Mouse (Mus musculus) liver, embryonic 14.5 days (tissue): Measurements from ENCODE around the gene Prkg1. TPM values are rescaled to one million over a fixed set of nuclear protein-coding genes. Genes with fewer than 3 reads are reported as not detected.

ENCODE experiments used
- ATAC-seq: fragments of 200-750 bp; cut with Nextera tagmentation; 2 replicates; pipeline ENCODE4 v1.8.0; 2017; ENCODE audit warnings: moderate number of reproducible peaks, mild to moderate bottlenecking, moderate library complexity; ENCODE audit not compliant: insufficient read depth
- DNase-seq, 3 experiments: peaks; one replicate each; pipeline ENCODE4 v3.0.0-alpha.2; 2012 to 2013; ENCODE audit warnings: low read depth in 3 of 3, low spot score in 3 of 3
- H3K27ac ChIP-seq: fragments of 300-500 bp; sonication (generic); 2 replicates; pipeline ENCODE4 v1.5.1; 2014; ENCODE audit warnings: moderate library complexity, mild to moderate bottlenecking, control low read depth, inconsistent platforms
- H3K27me3 ChIP-seq: fragments of 300-500 bp; sonication (generic); 2 replicates; pipeline ENCODE4 v1.6.1; 2014; ENCODE audit warnings: mild to moderate bottlenecking, low read length, moderate library complexity; ENCODE audit not compliant: control insufficient read depth, insufficient read depth
- H3K36me3 ChIP-seq: fragments of 300-500 bp; sonication (generic); replicated peaks from 2 replicates; pipeline ENCODE4 v1.6.1; 2014; ENCODE audit warnings: low read depth; ENCODE audit not compliant: control insufficient read depth, insufficient read depth
- H3K4me1 ChIP-seq, 2 experiments: fragments of 200-500 bp in 1 of 2; fragments of 300-500 bp in 1 of 2; sonication (generic) in 1 of 2; replicated peaks; 2 replicates each; pipeline ENCODE4 v1.6.1; 2012 to 2014; ENCODE audit warnings: antibody characterized with exemption in 1 of 2, inconsistent platforms in 1 of 2, low read length in 1 of 2; ENCODE audit not compliant: control insufficient read depth in 2 of 2, insufficient read depth in 2 of 2
- H3K4me2 ChIP-seq: fragments of 300-500 bp; sonication (generic); 2 replicates; pipeline ENCODE4 v1.6.1; 2014; ENCODE audit warnings: low read depth, mild to moderate bottlenecking, control low read depth, moderate library complexity
- H3K4me3 ChIP-seq, 2 experiments: fragments of 200-500 bp in 1 of 2; fragments of 300-500 bp in 1 of 2; sonication (generic) in 1 of 2; 2 replicates each; pipeline ENCODE4 v1.5.1; 2012 to 2014; ENCODE audit warnings: low read depth in 2 of 2, low read length in 2 of 2, mild to moderate bottlenecking in 2 of 2, control low read depth in 1 of 2, inconsistent platforms in 1 of 2, moderate library complexity in 1 of 2; ENCODE audit not compliant: insufficient read depth in 1 of 2
- H3K9ac ChIP-seq: fragments of 300-500 bp; sonication (generic); replicated peaks from 2 replicates; pipeline ENCODE4 v1.6.1; 2014; ENCODE audit warnings: mild to moderate bottlenecking, control low read depth, moderate library complexity
- H3K9me3 ChIP-seq: fragments of 300-500 bp; sonication (generic); 2 replicates; pipeline ENCODE4 v1.6.1; 2016; ENCODE audit warnings: low read length, mixed read lengths; ENCODE audit not compliant: control insufficient read depth
- CTCF ChIP-seq: IDR thresholded peaks from 2 replicates; pipeline ENCODE4 v1.5.1; 2016; ENCODE audit warnings: antibody characterized with exemption, low read depth, control low read depth
- EP300 ChIP-seq: IDR thresholded peaks from 2 replicates; pipeline ENCODE4 v1.6.1; 2016; ENCODE audit warnings: antibody characterized with exemption, low read depth
- WGBS: fragments of 180-500 bp; shearing (Covaris S2); extraction: QIAGEN DNeasy Blood & Tissue Kit; methylation state at CpG from one replicate; pipeline ENCODE4 v1.1.7; 2014; ENCODE audit not compliant: insufficient replicate concordance; 5-methylcytosine and 5-hydroxymethylcytosine counted together
- polyA plus RNA-seq, 2 experiments: library from polyadenylated mRNA; depleted of rRNA in 1 of 2; stranded (reverse) in 1 of 2; unstranded in 1 of 2; fragments of >200 nt; fragmentation: Nextera tagmentation in 1 of 2; extraction: Ambion mirVana in 1 of 2; gene quantifications; 2 replicates each; pipeline versions ENCODE4 v1.2.1 to v1.2.3; 2012 to 2014

Gene Prkg1
- polyA plus RNA-seq, 2 experiments = 0.47 to 0.50 TPM

GRCm38 (mm10) chr19:31767004-31767403 lies 2.2 kb upstream of the Prkg1 start:
- Histone ChIP-seq H3K4me2 (no peak overlapping the region), H3K9me3 (no peaks in the 10 kb centered on the region), H3K27ac (no peak overlapping the region), H3K27me3 (peaks cover 34% of the 10 kb centered on the region), H3K36me3 (no peaks in the 10 kb centered on the region), H3K9ac (no peak overlapping the region), H3K4me1 (peaks cover 0 to 8% of the 10 kb centered on the region in 2 experiments; a peak in 2 of 4 replicates), H3K4me3 (no peak overlapping the region)
- no peak for ATAC-seq
- DNase-seq = no peak
- TF ChIP-seq EP300 (no peak), CTCF (no peak)
- WGBS = 2% methylated on average over 3 of the region's 3 CpGs

GRCm38 (mm10) chr19:31765451-31765850 lies 618 bp upstream of the Prkg1 start:
- Histone ChIP-seq H3K27me3 (peaks cover 34% of the 10 kb centered on the region), H3K4me2 (no peak overlapping the region), H3K4me1 (peaks cover 0 to 8% of the 10 kb centered on the region in 2 experiments; a peak in 2 of 4 replicates), H3K36me3 (no peaks in the 10 kb centered on the region), H3K9ac (no peak overlapping the region), H3K9me3 (no peaks in the 10 kb centered on the region), H3K4me3 (no peak overlapping the region), H3K27ac (no peak overlapping the region)
- no peak for DNase-seq
- ATAC-seq = 0 out of 2 replicates have a peak, but pooled peaks have one; percentile 8
- no peak for TF ChIP-seq EP300
- 35% methylated on average over 4 of the region's 4 CpGs for WGBS

GRCm38 (mm10) chr19:31763951-31764800 lies 657 bp downstream of the Prkg1 start:
- no peaks in the 10 kb centered on the region for H3K9me3 ChIP-seq
- H3K4me1 ChIP-seq = peaks cover 0 to 8% of the 10 kb centered on the region in 2 experiments; a peak in 3 of 4 replicates
- peaks cover 34% of the 10 kb centered on the region for H3K27me3 ChIP-seq
- H3K27ac ChIP-seq = no peak overlapping the region
- DNase-seq = no peak
- peak overlapping the region; percentile 9 for H3K9ac ChIP-seq
- WGBS = under 1% methylated on average over 56 of the region's 56 CpGs
- H3K36me3 ChIP-seq = no peaks in the 10 kb centered on the region
- peak overlapping the region; percentile 83 for H3K4me2 ChIP-seq
- no peak for TF ChIP-seq EP300
- peak; percentile 19; the same call in 1 of the 2 replicates for TF ChIP-seq CTCF
- peak; percentile 36; the same call in 1 of the 2 replicates for ATAC-seq
- H3K4me3 ChIP-seq = peak overlapping the region; percentile 26 to 59

- Histone ChIP-seq H3K27me3 (peaks cover 34% of the 10 kb centered on the region), H3K27ac (no peak overlapping the region), H3K9ac (no peak overlapping the region), H3K9me3 (no peaks in the 10 kb centered on the region), H3K36me3 (no peaks in the 10 kb centered on the region), H3K4me1 (peaks cover 0 to 8% of the 10 kb centered on the region in 2 experiments; a peak in 3 of 4 replicates), H3K4me3 (peak overlapping the region; percentile 26 to 59), H3K4me2 (peak overlapping the region; percentile 83)
- DNase-seq = no peak
- no peak for ATAC-seq
- WGBS = 8% methylated on average over 20 of the region's 20 CpGs
- TF ChIP-seq EP300 (no peak), CTCF (no peak)
Observed at GRCm38 (mm10) chr19:31763246-31763821, 1.5 kb downstream of the Prkg1 start.
